Mouse (Mus musculus) gastrocnemius, adult 8-10 months (tissue): ENCODE data around the gene Ergic2. TPM values are rescaled to one million over a fixed set of nuclear protein-coding genes. Genes with fewer than 3 reads are reported as not detected.

ENCODE experiments used
- DNase-seq, 2 experiments: peaks; one replicate each; pipeline ENCODE4 v3.0.0; 2022; ENCODE audit warnings: low spot score in 2 of 2
- total RNA-seq, 4 experiments: library from RNA; stranded (reverse); gene quantifications; 2 replicates each; pipeline ENCODE4 v1.2.4; 2022

The Ergic2 gene
- 10 to 100 TPM; 56.4 to 69.9 (median 66.1) TPM for total RNA-seq

GRCm38 (mm10) chr6:148211897-148212680 is at the start of gene Ergic2:
Gene Ergic2 (minus strand): TSS chr6:148212374.
- peak; percentile 96 to 97 for DNase-seq

DNA sequence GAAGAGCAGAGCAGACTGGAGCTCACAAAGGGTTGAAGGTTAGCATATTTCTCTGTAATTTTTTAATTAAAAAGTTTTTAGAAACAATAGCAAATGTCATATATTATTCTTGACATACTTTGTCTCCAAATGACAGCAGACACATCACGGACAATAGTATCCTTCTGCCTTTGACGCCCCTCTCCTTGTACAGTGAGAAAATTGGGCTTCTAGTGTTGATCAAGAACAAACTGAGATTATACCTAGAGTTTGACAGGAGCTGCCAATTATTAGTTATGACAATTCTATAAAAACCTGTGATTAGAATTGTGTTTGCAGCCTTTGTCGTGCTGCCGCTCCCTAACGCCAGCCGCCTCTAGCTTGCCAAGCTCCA is 48.5 kb upstream of the Ergic2 start:
- no peak for DNase-seq

GRCm38 (mm10) chr6:148259979-148260728 is 48.0 kb upstream of the Ergic2 start:
- peak in 1 of 2 experiments; percentile 14 for DNase-seq

- no peak for DNase-seq
These were observed 46.9 kb upstream of the Ergic2 start for GRCm38 (mm10) chr6:148259074-148259473.

GRCm38 (mm10) chr6:148257805-148258204 is 45.6 kb upstream of the Ergic2 start:
- no peak for DNase-seq

- DNase-seq: no peak
These were observed 43.9 kb upstream of the Ergic2 start for GRCm38 (mm10) chr6:148256109-148256508.

- no peak for DNase-seq
These were observed 43.4 kb upstream of the Ergic2 start for GRCm38 (mm10) chr6:148255395-148256053.

GRCm38 (mm10) chr6:148249221-148249620 is 37.0 kb upstream of the Ergic2 start:
- DNase-seq: no peak

GRCm38 (mm10) chr6:148248625-148249024 is 36.5 kb upstream of the Ergic2 start:
- DNase-seq: peak in 1 of 2 experiments; percentile 11

- no peak for DNase-seq
These were observed 34.4 kb upstream of the Ergic2 start for GRCm38 (mm10) chr6:148246544-148246943.

DNA sequence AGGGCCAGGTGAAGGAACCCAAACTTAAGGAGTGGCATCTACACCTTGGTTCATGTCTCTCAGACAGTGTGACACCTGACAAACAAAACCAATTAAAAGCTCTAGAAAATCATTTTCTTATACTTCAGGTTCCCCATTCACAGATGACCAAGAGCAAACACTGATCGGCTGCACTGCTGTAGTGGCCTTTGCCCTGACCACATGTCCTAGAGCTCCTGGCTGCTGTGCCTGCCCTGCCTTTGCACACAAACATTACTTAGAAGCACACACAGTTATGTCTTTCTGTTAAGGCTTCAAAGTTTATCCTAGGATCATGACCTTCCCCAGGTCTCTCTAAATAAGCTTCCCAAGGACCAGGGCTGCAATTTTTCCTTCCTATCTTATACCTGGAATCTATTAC is 32.7 kb upstream of the Ergic2 start:
- no peak for DNase-seq

GRCm38 (mm10) chr6:148242304-148242703 is 30.1 kb upstream of the Ergic2 start:
- DNase-seq: no peak

- no peak for DNase-seq
These were observed 29.5 kb upstream of the Ergic2 start for GRCm38 (mm10) chr6:148241685-148242084.

DNA sequence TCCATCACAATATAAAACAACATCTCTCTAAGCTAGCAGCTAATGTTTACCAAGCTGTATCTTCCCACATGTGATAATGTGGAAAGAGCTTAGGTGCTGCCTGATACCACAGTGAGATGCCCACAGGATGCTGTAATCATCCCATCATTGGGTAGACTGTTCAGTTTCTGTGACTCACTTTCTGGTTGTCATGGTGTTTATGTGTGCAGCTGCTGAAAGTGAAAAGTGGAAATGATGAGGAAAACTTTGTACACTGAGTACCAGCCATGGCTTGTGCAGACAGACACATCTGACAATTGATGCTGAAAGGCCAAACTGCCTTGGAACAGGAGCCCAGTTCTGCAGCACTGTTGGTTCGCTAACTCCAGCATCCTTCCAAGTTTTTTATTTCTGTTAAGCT is 27.1 kb upstream of the Ergic2 start:
- DNase-seq: no peak

DNA sequence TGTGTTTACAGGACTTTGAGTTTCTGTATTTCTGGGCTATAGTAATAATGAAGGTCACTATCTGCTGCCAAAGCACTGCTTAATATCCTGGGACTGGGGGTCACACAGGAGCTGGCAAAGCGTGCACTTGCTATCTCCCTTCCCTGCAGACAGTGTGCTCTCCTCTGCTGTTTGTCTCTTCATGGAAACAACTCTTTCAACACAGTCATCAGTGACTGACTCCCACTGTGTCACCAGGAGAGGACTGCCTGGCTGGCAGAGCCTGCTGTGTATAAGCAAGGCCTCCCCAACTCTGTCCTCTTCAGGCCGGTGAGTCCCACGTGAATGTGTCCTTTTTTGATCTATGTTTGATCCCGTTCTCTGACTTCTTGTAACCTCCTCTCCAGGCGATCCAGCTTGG is 25.3 kb upstream of the Ergic2 start:
- no peak for DNase-seq

DNA sequence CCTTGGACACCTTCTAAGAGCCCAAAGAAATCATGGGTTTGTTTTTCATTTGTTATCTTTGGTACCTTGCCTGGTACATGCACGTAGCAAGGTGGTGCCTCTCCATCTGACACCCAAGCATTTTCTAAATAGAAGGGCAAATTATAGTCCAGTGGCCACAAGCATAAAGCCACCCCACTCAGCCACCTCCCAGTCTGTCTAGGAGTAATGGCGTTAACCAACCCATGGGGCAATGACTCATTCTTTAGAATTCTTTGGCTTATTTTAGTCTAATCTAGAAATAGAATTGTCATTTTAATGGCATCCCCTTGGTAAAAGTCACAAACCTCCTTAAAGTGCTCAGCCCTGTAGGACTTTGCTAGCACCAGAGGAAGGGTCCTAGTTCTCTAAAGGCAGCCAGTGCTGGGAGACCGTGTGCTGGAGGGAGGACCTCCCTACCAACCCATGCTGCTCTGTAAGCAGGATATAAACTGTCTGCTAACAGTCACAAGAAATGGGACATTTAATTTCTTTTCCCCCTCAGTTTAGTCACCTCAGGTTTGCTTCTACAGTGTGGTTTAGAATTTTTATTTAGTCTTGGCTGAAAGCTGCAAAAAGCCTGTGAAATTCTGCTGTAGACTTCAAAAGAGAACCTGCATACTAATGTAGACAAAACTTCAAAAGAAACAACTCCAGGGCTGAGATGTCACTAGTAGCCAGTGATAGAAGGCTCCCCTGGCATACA is 22.1 kb upstream of the Ergic2 start:
- DNase-seq: no peak

- no peak for DNase-seq
These were observed 15.4 kb upstream of the Ergic2 start for GRCm38 (mm10) chr6:148227542-148227941.

DNA sequence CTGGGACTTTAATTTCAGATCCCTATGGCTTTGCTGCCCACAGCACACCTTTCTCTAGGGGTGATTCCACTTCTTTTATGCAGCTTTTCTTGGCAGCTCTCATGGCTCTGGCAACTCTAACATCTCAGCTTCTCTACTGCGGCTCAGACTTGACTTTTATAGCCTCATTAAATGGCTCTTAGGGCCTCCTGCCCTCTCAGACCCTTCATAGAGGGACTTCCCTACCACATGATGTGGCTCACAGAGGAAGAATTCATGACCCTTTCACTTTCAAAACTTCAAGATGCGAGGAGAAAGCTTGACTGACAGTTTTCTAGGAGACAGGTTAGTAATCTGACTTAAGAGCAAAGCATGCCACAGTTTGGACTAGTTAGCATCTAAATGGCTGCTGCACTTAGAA is 10.5 kb upstream of the Ergic2 start:
- DNase-seq: no peak

DNA sequence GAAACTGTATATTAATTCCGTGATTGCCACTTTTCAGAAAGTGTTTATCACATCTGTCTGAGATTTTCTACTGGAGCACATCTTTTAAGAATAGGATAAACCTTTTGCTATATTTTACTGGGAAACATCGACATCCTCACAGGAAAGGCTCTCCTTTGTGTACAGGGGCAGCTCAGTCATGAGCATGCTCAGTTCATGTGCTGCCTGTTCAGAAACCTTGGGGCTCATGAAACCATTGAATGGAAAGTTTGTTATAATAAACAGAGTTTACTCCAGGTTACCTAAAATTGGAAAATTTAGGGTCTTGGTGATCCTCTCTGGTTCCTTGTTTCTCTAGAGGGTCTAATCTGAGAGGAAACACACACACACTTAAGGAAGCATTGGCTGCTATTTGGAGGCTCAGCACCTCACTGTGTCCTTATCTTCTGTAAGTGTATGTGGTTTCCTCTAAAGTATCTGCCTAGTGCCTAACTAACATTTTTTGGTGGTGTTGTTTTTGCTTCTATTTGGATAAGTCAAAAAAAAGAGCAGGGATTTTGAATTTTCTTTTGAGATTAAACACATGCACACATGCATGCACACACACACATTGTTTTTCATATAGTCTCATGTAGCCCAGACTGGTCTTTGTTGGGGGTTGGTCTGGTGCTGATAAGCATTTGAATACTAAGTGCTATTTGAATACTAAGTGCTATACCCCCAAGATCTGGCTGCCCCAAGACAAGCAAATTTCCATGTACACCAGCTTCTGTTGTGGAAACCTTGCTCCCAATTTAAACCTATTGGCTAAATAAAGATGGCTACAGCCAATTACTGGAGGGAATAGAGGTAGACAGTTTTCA is 6.3 kb upstream of the Ergic2 start:
- no peak for DNase-seq

- DNase-seq: no peak
These were observed 4.6 kb upstream of the Ergic2 start for GRCm38 (mm10) chr6:148216752-148217151.

DNA sequence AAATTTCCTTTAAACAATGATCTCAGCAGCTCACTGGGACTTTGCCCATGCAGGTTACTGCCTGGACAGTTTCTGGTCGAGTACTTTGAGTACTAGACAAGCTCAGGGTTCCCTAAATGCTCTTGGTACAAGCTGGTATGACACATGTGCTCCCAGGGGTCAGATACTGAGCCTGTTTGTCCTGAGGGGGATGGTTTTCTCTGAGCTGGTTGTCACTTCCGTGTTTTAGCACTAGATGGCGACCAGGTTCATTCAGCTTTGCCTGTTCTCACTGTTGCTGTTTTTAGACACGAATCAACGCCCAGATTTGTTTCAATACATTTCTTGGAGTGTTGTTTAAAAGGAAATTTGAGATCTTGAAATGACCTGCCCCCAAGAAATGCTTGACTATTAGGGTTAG is 2.6 kb upstream of the Ergic2 start:
- peak in 1 of 2 experiments; percentile 9 for DNase-seq
